Mouse (Mus musculus) kidney, embryonic 14.5 days (tissue): ENCODE measurements around the gene Eif2ak2. TPM values are rescaled to one million over a fixed set of nuclear protein-coding genes. Genes with fewer than 3 reads are reported as not detected.

ENCODE experiments used
- ATAC-seq: fragments of 200-750 bp; cut with Nextera tagmentation; 2 replicates; pipeline ENCODE4 v1.8.0; 2017; ENCODE audit warnings: moderate number of reproducible peaks, mild to moderate bottlenecking, moderate TSS enrichment, moderate library complexity; ENCODE audit not compliant: low FRiP score, low TSS enrichment
- H3K27ac ChIP-seq: fragments of 300-500 bp; sonication (generic); 2 replicates; pipeline ENCODE4 v1.5.1; 2014; ENCODE audit warnings: low read depth, mild to moderate bottlenecking, low read length, moderate library complexity, mixed read lengths
- H3K27me3 ChIP-seq: fragments of 300-500 bp; sonication (generic); 2 replicates; pipeline ENCODE4 v1.6.1; 2014; ENCODE audit warnings: mild to moderate bottlenecking, low read length; ENCODE audit not compliant: control insufficient read depth, insufficient read depth
- H3K36me3 ChIP-seq: fragments of 300-500 bp; sonication (generic); 2 replicates; pipeline ENCODE4 v1.6.1; 2014; ENCODE audit warnings: low read length, mixed read lengths; ENCODE audit not compliant: control insufficient read depth, insufficient read depth
- H3K4me1 ChIP-seq: fragments of 300-500 bp; sonication (generic); 2 replicates; pipeline ENCODE4 v1.6.1; 2014; ENCODE audit warnings: low read length, mixed read lengths; ENCODE audit not compliant: control insufficient read depth, insufficient read depth
- H3K4me2 ChIP-seq: fragments of 300-500 bp; sonication (generic); replicated peaks from 2 replicates; pipeline ENCODE4 v1.6.1; 2014; ENCODE audit warnings: low read depth, mild to moderate bottlenecking, low read length
- H3K4me3 ChIP-seq: fragments of 300-500 bp; sonication (generic); 2 replicates; pipeline ENCODE4 v1.5.1; 2014; ENCODE audit warnings: mild to moderate bottlenecking, low read length
- H3K9ac ChIP-seq: fragments of 300-500 bp; sonication (generic); 2 replicates; pipeline ENCODE4 v1.6.1; 2014; ENCODE audit warnings: low read depth, mild to moderate bottlenecking, low read length, moderate library complexity
- H3K9me3 ChIP-seq: fragments of 300-500 bp; sonication (generic); 2 replicates; pipeline ENCODE4 v1.6.1; 2016; ENCODE audit warnings: low read length; ENCODE audit not compliant: control insufficient read depth
- WGBS: fragments of 180-500 bp; shearing (Covaris S2); extraction: QIAGEN DNeasy Blood & Tissue Kit; methylation state at CpG from one replicate; pipeline ENCODE4 v1.1.7; 2014; 5-methylcytosine and 5-hydroxymethylcytosine counted together
- polyA plus RNA-seq: library from polyadenylated mRNA; unstranded; fragments of >200 nt; fragmentation: Nextera tagmentation; extraction: Ambion mirVana; gene quantifications from 2 replicates; pipeline ENCODE4 v1.2.1, GENCODE M21; 2014

Eif2ak2 gene
- polyA plus RNA-seq = 12.0 and 14.6 TPM in 2 replicates

DNA sequence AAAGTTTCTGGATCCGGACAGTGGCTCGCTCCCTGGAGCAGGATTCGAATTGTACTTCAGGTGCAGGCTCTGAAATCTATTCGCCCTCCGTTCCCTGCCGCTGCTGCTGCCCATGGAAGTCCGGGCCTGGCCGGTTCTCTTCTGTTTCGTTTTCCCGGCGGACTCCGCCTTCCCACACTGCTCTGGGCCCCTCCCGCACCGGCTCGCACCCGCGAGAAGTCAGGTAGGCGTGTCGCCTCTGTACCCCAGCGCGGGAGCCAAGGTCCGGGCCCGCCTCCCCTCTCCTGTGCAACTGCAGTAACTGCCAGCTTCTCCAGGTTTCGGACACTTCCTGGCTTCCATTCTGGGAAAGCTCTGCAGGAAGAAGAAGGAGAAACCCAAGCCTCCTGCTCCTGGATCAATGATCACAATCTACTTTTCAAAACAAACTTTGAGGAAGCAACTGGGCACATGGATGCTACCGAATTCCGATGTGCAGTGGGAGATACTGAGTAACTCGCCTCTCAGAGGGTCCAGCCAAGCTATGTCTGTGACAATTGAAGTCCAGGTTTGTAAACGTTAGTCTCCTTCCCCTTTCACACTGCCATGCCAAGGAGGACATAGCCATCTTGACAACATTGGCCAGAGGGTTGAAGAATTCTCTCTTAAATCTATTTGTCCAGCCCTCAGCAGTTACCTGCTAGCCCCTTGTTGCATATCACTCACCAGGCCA is at the start of gene Eif2ak2:
Eif2ak2 (minus strand) TSS at position 173 of the 712 bp plus-strand sequence.
- Histone ChIP-seq H3K36me3 (peaks cover 5% of the 10 kb centered on the region; the same call in 1 of the 2 replicates), H3K4me3 (peak within 1 kb of the TSS; percentile 66), H3K9me3 (no peaks in the 10 kb centered on the region), H3K27ac (peak within 1 kb of the TSS; percentile 69; the same call in 1 of the 2 replicates), H3K27me3 (no peaks in the 10 kb centered on the region), H3K4me1 (peaks cover 8% of the 10 kb centered on the region; the same call in 1 of the 2 replicates), H3K9ac (peak within 1 kb of the TSS; percentile 78), H3K4me2 (peak within 1 kb of the TSS; percentile 60)
- WGBS = under 1% methylated on average over 28 of the region's 28 CpGs
- ATAC-seq = peak; percentile 99

DNA sequence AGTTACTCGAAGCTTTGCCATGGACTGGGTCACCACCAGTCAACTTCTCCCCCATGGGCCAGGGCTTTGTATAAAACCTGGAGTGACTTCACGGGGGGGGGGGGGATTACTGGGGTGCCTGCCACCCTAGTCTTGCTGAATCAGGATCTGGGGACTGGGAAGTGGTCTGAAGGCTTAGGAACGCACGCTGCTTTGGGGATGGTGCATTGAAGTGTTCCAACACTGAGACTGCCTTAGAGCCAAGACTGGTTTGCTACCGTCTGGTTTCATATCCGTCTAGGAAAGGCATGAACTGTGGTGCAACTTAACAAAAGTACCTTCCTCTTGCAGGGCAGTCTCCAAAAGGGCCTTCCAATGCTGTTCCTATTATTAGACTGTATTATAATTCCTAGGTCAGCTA is 35.3 kb upstream of the Eif2ak2 start:
- Histone ChIP-seq H3K36me3 (peaks cover 41% of the 10 kb centered on the region), H3K4me2 (peak overlapping the region; percentile 52), H3K4me1 (peaks cover 6% of the 10 kb centered on the region; the same call in 1 of the 2 replicates), H3K9me3 (no peaks in the 10 kb centered on the region), H3K27ac (no peak overlapping the region), H3K27me3 (no peaks in the 10 kb centered on the region), H3K4me3 (no peak overlapping the region), H3K9ac (peak overlapping the region; percentile 80; the same call in 1 of the 2 replicates)
- no peak for ATAC-seq
- 42% methylated on average over 6 of the region's 6 CpGs for WGBS

DNA sequence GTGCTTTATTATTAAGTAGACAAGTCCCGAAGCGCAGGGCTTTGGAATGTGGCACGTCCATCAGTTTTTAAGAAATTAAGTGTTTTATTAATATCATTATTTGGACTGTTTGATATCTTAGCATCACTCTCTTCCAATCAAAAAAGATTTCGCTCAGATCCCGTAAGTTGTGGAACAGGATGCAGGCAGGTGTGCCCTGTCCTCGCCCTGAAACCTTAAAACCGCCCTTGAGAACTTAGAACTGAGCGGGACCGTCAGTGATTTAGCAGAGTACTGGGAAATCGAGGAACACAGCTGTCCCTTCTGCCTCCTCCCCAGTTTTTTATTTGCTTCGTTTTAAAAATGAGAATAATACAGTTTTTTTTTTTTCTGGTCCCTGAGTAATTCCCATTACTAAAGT is 34.5 kb upstream of the Eif2ak2 start:
- peak overlapping the region; percentile 78 for H3K27ac ChIP-seq
- H3K4me2 ChIP-seq = peak overlapping the region; percentile 52
- H3K27me3 ChIP-seq = no peaks in the 10 kb centered on the region
- WGBS = 2% methylated on average over 11 of the region's 11 CpGs
- no peaks in the 10 kb centered on the region for H3K9me3 ChIP-seq
- peak overlapping the region; percentile 80 for H3K9ac ChIP-seq
- no peak for ATAC-seq
- peak overlapping the region; percentile 65 for H3K4me3 ChIP-seq
- peaks cover 6% of the 10 kb centered on the region; the same call in 1 of the 2 replicates for H3K4me1 ChIP-seq
- H3K36me3 ChIP-seq = peaks cover 34% of the 10 kb centered on the region

DNA sequence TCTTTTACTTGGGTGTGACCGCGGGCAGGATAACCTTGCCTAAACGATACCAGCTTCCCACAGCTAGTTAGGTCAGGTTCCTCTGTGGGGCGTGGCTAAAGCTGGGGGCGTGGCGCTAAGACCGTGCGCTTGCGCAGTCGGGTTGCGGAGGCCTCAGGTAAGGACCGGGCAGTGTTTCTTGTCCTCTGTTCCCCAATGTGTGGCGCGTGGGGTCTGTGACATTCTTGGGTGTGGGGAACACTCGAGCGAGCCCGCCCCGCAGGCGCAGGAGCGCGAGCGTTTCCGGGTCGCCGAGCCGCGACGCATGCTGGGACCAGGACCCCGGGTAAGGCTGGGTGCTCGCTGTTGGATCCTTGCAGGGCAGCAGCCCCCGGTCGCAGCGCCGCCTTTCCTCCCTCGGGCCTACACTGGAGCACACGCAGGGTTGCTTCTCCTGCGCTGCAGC is 34.0 kb upstream of the Eif2ak2 start, which contains the start of gene Cebpzos:
Cebpzos (plus strand) TSS at position 132 of the 445 bp plus-strand sequence.
- H3K9ac ChIP-seq = peak within 1 kb of the TSS; percentile 80
- peak within 1 kb of the TSS; percentile 78 for H3K27ac ChIP-seq
- H3K4me2 ChIP-seq = peak within 1 kb of the TSS; percentile 52
- no peaks in the 10 kb centered on the region for H3K9me3 ChIP-seq
- ATAC-seq = peak; percentile 93
- WGBS = 0% methylated on average over 30 of the region's 37 CpGs
- H3K36me3 ChIP-seq = peaks cover 29% of the 10 kb centered on the region
- H3K27me3 ChIP-seq = no peaks in the 10 kb centered on the region
- peaks cover 6% of the 10 kb centered on the region; the same call in 1 of the 2 replicates for H3K4me1 ChIP-seq
- H3K4me3 ChIP-seq = peak within 1 kb of the TSS; percentile 65

DNA sequence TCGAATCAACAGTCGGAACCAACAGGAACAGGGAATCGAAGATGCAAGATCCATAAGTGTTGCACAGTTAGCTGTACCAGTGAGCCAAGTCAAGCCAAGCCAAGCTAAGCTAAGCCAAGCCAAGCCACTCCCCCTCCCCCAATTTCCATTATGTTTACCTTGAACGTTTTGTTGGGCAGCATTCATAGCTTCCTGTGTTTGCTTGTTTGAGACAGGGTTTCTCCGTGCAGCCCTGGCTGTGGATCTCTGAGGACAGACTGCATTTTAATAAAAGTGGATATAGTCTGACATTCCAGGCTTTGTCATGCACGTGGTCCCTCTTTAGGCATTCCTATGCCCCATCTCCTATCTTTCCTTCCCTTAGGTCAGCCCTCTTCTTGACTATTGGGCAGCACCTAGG is 33.4 kb upstream of the Eif2ak2 start:
- peak overlapping the region; percentile 52 for H3K4me2 ChIP-seq
- ATAC-seq = peak; percentile 22; the same call in 1 of the 2 replicates
- H3K4me3 ChIP-seq = peak overlapping the region; percentile 65
- H3K36me3 ChIP-seq = peaks cover 23% of the 10 kb centered on the region
- no peaks in the 10 kb centered on the region for H3K27me3 ChIP-seq
- H3K27ac ChIP-seq = peak overlapping the region; percentile 78; the same call in 1 of the 2 replicates
- H3K9ac ChIP-seq = peak overlapping the region; percentile 80; the same call in 1 of the 2 replicates
- H3K4me1 ChIP-seq = peaks cover 6% of the 10 kb centered on the region; the same call in 1 of the 2 replicates
- H3K9me3 ChIP-seq = no peaks in the 10 kb centered on the region
- 55% methylated on average over 6 of the region's 6 CpGs for WGBS

DNA sequence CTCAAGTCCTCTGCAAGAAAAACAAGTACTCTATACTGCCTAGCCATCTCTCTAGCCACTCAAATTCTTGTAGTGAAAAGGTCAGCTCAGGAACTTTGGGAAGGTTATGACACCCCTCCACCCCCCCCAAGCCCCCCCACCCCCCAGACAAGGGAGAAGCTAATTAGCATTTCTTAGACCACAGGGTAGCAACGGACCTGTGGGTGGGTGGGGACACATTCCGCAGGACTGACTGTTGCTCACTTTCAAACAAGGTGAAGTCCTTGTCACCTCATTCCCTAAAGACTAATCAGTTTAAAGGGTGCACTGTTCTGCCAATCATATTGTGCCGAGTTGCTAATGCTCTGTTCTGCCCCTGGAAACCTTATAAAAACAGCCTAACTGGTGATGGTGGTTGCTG is 31.5 kb upstream of the Eif2ak2 start:
- H3K9me3 ChIP-seq = no peaks in the 10 kb centered on the region
- ATAC-seq = no peak
- peaks cover 7% of the 10 kb centered on the region; the same call in 1 of the 2 replicates for H3K36me3 ChIP-seq
- no peak overlapping the region for H3K9ac ChIP-seq
- H3K27ac ChIP-seq = no peak overlapping the region
- H3K4me2 ChIP-seq = no peak overlapping the region
- peaks cover 6% of the 10 kb centered on the region; the same call in 1 of the 2 replicates for H3K4me1 ChIP-seq
- no peak overlapping the region for H3K4me3 ChIP-seq
- H3K27me3 ChIP-seq = no peaks in the 10 kb centered on the region
- 53% methylated on average over 3 of the region's 3 CpGs for WGBS

DNA sequence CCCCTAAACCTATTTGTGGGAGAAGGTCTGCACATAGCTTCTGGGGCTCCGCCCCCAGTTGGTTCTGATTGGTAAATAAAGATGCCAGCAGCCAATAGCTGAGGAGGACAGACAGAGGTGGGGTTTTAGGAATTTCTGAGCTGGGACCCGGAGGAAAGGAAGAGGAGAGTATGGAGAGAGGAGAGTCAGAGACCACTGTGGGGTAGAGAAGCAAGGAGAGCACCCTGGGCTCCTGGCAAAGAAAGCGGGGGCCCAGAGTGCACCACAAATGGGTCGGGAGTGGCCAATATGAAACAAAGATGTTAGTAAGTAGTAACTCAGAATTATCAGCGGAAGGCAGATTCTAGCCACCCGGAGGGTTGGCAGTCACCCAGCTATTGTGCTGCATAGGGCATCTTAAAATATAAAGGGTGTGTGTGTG is 30.5 kb upstream of the Eif2ak2 start:
- WGBS = 48% methylated on average over 6 of the region's 6 CpGs

DNA sequence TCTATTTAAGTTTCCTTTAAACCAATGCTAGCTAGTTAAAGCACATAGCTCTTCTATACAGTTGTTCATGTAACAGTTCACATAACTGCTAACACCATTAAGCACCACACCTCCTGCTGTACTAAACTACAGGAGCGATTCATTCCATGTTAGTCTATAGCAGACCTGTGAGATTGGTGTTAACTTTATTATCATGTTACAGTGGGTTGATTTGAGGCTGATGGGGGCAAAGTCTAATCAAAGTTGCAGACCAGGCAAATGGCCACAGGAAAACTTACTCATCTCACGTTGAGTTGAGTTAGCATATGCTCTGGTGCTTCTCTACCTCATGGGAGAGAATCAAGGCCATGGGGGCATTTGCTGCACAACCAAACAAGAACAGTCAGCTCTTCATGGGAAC is 27.0 kb upstream of the Eif2ak2 start:
- no peaks in the 10 kb centered on the region for H3K9me3 ChIP-seq
- WGBS = 70% methylated on average over 2 of the region's 2 CpGs
- H3K9ac ChIP-seq = no peak overlapping the region
- H3K27ac ChIP-seq = no peak overlapping the region
- no peak for ATAC-seq
- H3K4me1 ChIP-seq = no peaks in the 10 kb centered on the region
- no peak overlapping the region for H3K4me3 ChIP-seq
- no peak overlapping the region for H3K4me2 ChIP-seq
- no peaks in the 10 kb centered on the region for H3K36me3 ChIP-seq
- no peaks in the 10 kb centered on the region for H3K27me3 ChIP-seq

More for the DNA sequence above, 30.5 kb upstream of the Eif2ak2 start:
- no peaks in the 10 kb centered on the region for H3K36me3 ChIP-seq
- H3K27me3 ChIP-seq = no peaks in the 10 kb centered on the region
- no peak overlapping the region; the same call in 1 of the 2 replicates for H3K9ac ChIP-seq
- peak overlapping the region; percentile 26 for H3K4me3 ChIP-seq
- peaks cover 6% of the 10 kb centered on the region; the same call in 1 of the 2 replicates for H3K4me1 ChIP-seq
- no peak overlapping the region for H3K27ac ChIP-seq
- H3K9me3 ChIP-seq = no peaks in the 10 kb centered on the region
- H3K4me2 ChIP-seq = peak overlapping the region; percentile 39
- peak; percentile 25; the same call in 1 of the 2 replicates for ATAC-seq

DNA sequence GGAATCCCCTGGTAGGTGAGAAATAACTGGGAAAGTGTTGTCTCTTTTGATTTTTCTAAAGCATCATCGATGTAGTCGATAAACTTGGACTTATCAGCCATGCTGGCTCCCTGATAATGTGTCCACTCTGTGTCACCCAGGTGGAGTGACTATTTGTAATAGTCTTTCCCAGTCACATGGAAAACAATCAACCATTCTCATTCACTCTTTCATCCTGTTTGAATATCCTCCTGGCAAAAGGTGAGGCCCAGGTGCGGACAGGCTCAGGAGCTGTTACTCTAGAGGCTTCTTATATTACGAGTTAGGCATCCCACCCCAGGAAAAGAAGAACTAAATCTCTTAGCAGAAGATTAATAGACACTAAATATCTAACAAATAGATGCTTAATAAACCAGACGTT is 24.5 kb upstream of the Eif2ak2 start, which contains the start of gene Sult6b1:
Sult6b1 (minus strand) TSS at position 101 of the 400 bp plus-strand sequence.
- Histone ChIP-seq H3K9me3 (no peaks in the 10 kb centered on the region), H3K27me3 (no peaks in the 10 kb centered on the region), H3K27ac (no peak within 1 kb of the TSS), H3K4me3 (no peak within 1 kb of the TSS), H3K4me1 (no peaks in the 10 kb centered on the region), H3K36me3 (no peaks in the 10 kb centered on the region), H3K4me2 (no peak within 1 kb of the TSS), H3K9ac (no peak within 1 kb of the TSS)
- ATAC-seq = no peak
- WGBS = 78% methylated on average over 5 of the region's 5 CpGs
